Mouse (Mus musculus): ENCODE data around the gene Jaml.

GRCm38 (mm10) chr9:45062677-45063076, 16.3 kb upstream of the Jaml start:
- TF ChIP-seq CTCF (IDR thresholded peaks at IDR 0.05; ENCODE audit: borderline replicate concordance, control insufficient read depth, extremely low read depth, insufficient read depth, low read length, poor library complexity) (no peak), POLR2A (IDR thresholded peaks at IDR 0.05; ENCODE audit: control insufficient read depth, extremely low read depth, insufficient read depth, low read length, poor library complexity) (no peak)
